9 mouse cellular contexts compared by ENCODE assay signal in genomic region chr5:115374204-115374820, GRCm38 (mm10). TPM values are rescaled to one million over a fixed set of nuclear protein-coding genes. Genes with fewer than 3 reads are reported as not detected.
DNase-seq lines count a peak whose midpoint lies in the region; ATAC-seq and TF ChIP-seq lines count a peak whose summit lies in the region.
"Had no signal": no experiment of that assay in that cellular context is flagged by ENCODE, and none has a peak within 500 bp of the region (broad histone marks: within the 10 kb centered on the region; RNA-seq: fewer than 3 reads in every experiment).

No protein-coding gene starts in this region.

- no peak overlapping the region for H3K27ac ChIP-seq in layer of hippocampus, adult 2 months
- H3K27ac ChIP-seq in embryonic facial prominence, embryonic 15.5 days (replicated peaks), result no peak overlapping the region
- H3K27ac ChIP-seq in hindbrain, postnatal 0 days, result peak overlapping the region; percentile 32; the same call in 1 of the 2 replicates
- no peak overlapping the region for H3K27ac ChIP-seq in midbrain, postnatal 0 days (ENCODE audit: low read depth, low read length)

- peak overlapping the region; percentile 21; the same call in 1 of the 2 replicates for H3K9ac ChIP-seq in embryonic facial prominence, embryonic 15.5 days
- peak overlapping the region; percentile 40 for H3K9ac ChIP-seq in hindbrain, postnatal 0 days (replicated peaks; ENCODE audit: low read length)
- peak overlapping the region; percentile 37; the same call in 1 of the 2 replicates for H3K9ac ChIP-seq in midbrain, postnatal 0 days (replicated peaks; ENCODE audit: low read length, poor library complexity, severe bottlenecking)

- peak overlapping the region; percentile 60 for H3K4me2 ChIP-seq in embryonic facial prominence, embryonic 15.5 days (replicated peaks)
- H3K4me2 ChIP-seq in hindbrain, postnatal 0 days (ENCODE audit: low read depth, low read length), result peak overlapping the region; percentile 60
- H3K4me2 ChIP-seq in midbrain, postnatal 0 days (ENCODE audit: low read depth, low read length, poor library complexity, severe bottlenecking), result peak overlapping the region; percentile 65

- no peaks in the 10 kb centered on the region for H3K27me3 ChIP-seq in embryonic facial prominence, embryonic 15.5 days
- H3K27me3 ChIP-seq in hindbrain, postnatal 0 days (ENCODE audit: insufficient read depth, low read length), result no peaks in the 10 kb centered on the region
- H3K27me3 ChIP-seq in midbrain, postnatal 0 days (ENCODE audit: insufficient read depth, low read length), result no peaks in the 10 kb centered on the region

- no peak for ATAC-seq in embryonic facial prominence, embryonic 15.5 days (ENCODE audit: insufficient number of reproducible peaks, low FRiP score, low TSS enrichment, low read depth)
- no peak for ATAC-seq in hindbrain, postnatal 0 days
- no peak for ATAC-seq in midbrain, postnatal 0 days (ENCODE audit: low FRiP score)

- no peak for TF ChIP-seq CTCF in layer of hippocampus, adult 2 months (conservative IDR thresholded peaks at IDR 0.05)
- TF ChIP-seq CTCF in hindbrain, postnatal 0 days (IDR thresholded peaks at IDR 0.05; ENCODE audit: low read depth), result no peak
- TF ChIP-seq CTCF in midbrain, postnatal 0 days (IDR thresholded peaks at IDR 0.05), result no peak

- peak overlapping the region; percentile 27; the same call in 1 of the 2 replicates for H3K4me3 ChIP-seq in layer of hippocampus, adult 2 months
- H3K4me3 ChIP-seq in embryonic facial prominence, embryonic 15.5 days (replicated peaks), result peak overlapping the region; percentile 35
- peak overlapping the region; percentile 28 for H3K4me3 ChIP-seq in hindbrain, postnatal 0 days (ENCODE audit: low read length)
- peak overlapping the region; percentile 28 for H3K4me3 ChIP-seq in midbrain, postnatal 0 days (ENCODE audit: low read depth, low read length)

- H3K36me3 ChIP-seq in embryonic facial prominence, embryonic 15.5 days, result no peaks in the 10 kb centered on the region
- no peaks in the 10 kb centered on the region for H3K36me3 ChIP-seq in hindbrain, postnatal 0 days (ENCODE audit: insufficient read depth, low read length)
- H3K36me3 ChIP-seq in midbrain, postnatal 0 days (ENCODE audit: insufficient read depth, low read length), result no peaks in the 10 kb centered on the region

- no peak for DNase-seq in layer of hippocampus, adult 2 months (ENCODE audit: low spot score in 2 of 2)
- DNase-seq in layer of hippocampus, adult 11-12 months (ENCODE audit: low spot score), result no peak
- no peak for DNase-seq in hindbrain, postnatal 0 days (ENCODE audit: low spot score)
- no peak for DNase-seq in midbrain, postnatal 0 days (ENCODE audit: low spot score)
- no peak for DNase-seq in spleen, postnatal 10 days (ENCODE audit: low spot score in 2 of 2)
- DNase-seq in thymus, postnatal 14 days, result no peak
- DNase-seq in spleen, postnatal 14 days (ENCODE audit: low spot score in 2 of 2), result no peak

- WGBS in embryonic facial prominence, embryonic 15.5 days, result 16% methylated on average over 11 of the region's 11 CpGs
- 11% methylated on average over 11 of the region's 11 CpGs for WGBS in hindbrain, postnatal 0 days
- 7% methylated on average over 11 of the region's 11 CpGs for WGBS in midbrain, postnatal 0 days

- peaks cover 6% of the 10 kb centered on the region for H3K4me1 ChIP-seq in embryonic facial prominence, embryonic 15.5 days
- no peaks in the 10 kb centered on the region for H3K4me1 ChIP-seq in hindbrain, postnatal 0 days (ENCODE audit: insufficient read depth, low read length)
- no peaks in the 10 kb centered on the region for H3K4me1 ChIP-seq in midbrain, postnatal 0 days (ENCODE audit: insufficient read depth, low read length)

- no peaks in the 10 kb centered on the region for H3K9me3 ChIP-seq in embryonic facial prominence, embryonic 15.5 days (replicated peaks)
- no peaks in the 10 kb centered on the region for H3K9me3 ChIP-seq in hindbrain, postnatal 0 days (ENCODE audit: low read length)
- no peaks in the 10 kb centered on the region for H3K9me3 ChIP-seq in midbrain, postnatal 0 days (ENCODE audit: low read length)

RNA-seq across cellular contexts. Expression of gene Cox6a1, which starts 25.5 kb away (rescaled TPM):
- 100 to 1,000 TPM; 685 to 700 TPM for total RNA-seq in layer of hippocampus, adult 2 months (2021)
- 850 and 892 TPM in 2 replicates for polyA plus RNA-seq in embryonic facial prominence, embryonic 15.5 days (2015; fragmentation: Nextera tagmentation; extraction: Ambion mirVana)
- 1,147 and 1,391 TPM in 2 replicates for total RNA-seq in hindbrain, postnatal 0 days (2014; rRNA removed)
- polyA plus RNA-seq in hindbrain, postnatal 0 days (2015; fragmentation: Nextera tagmentation; extraction: Ambion mirVana), result 1,694 and 1,700 TPM in 2 replicates
- 1,189 and 1,342 TPM in 2 replicates for total RNA-seq in midbrain, postnatal 0 days (2014; rRNA removed)
- 1,504 and 1,624 TPM in 2 replicates for polyA plus RNA-seq in midbrain, postnatal 0 days (2015; fragmentation: Nextera tagmentation; extraction: Ambion mirVana)

RNA-seq across cellular contexts. Expression of gene Triap1, which starts 33.3 kb away (rescaled TPM):
- 10 to 100 TPM; 22.3 to 25.4 TPM for total RNA-seq in layer of hippocampus, adult 2 months (2021)
- 56.4 and 66.2 TPM in 2 replicates for polyA plus RNA-seq in embryonic facial prominence, embryonic 15.5 days (2015; fragmentation: Nextera tagmentation; extraction: Ambion mirVana)
- 12.4 and 18.4 TPM in 2 replicates for total RNA-seq in hindbrain, postnatal 0 days (2014; rRNA removed)
- polyA plus RNA-seq in hindbrain, postnatal 0 days (2015; fragmentation: Nextera tagmentation; extraction: Ambion mirVana), result 59.2 and 61.6 TPM in 2 replicates
- total RNA-seq in midbrain, postnatal 0 days (2014; rRNA removed), result 10.7 and 16.9 TPM in 2 replicates
- 53.8 and 54.5 TPM in 2 replicates for polyA plus RNA-seq in midbrain, postnatal 0 days (2015; fragmentation: Nextera tagmentation; extraction: Ambion mirVana)

RNA-seq across cellular contexts. Expression of gene Gatc, which starts 33.3 kb away (rescaled TPM):
- total RNA-seq in layer of hippocampus, adult 2 months (2021), result 10 to 100 TPM; 19.5 to 20.8 TPM
- 28.7 and 33.9 TPM in 2 replicates for polyA plus RNA-seq in embryonic facial prominence, embryonic 15.5 days (2015; fragmentation: Nextera tagmentation; extraction: Ambion mirVana)
- total RNA-seq in hindbrain, postnatal 0 days (2014; rRNA removed), result 22.4 and 25.1 TPM in 2 replicates
- polyA plus RNA-seq in hindbrain, postnatal 0 days (2015; fragmentation: Nextera tagmentation; extraction: Ambion mirVana), result 27.5 and 32.1 TPM in 2 replicates
- 17.6 and 27.8 TPM in 2 replicates for total RNA-seq in midbrain, postnatal 0 days (2014; rRNA removed)
- 39.2 and 42.4 TPM in 2 replicates for polyA plus RNA-seq in midbrain, postnatal 0 days (2015; fragmentation: Nextera tagmentation; extraction: Ambion mirVana)

RNA-seq across cellular contexts. Expression of gene Srsf9, which starts 47.3 kb away (rescaled TPM):
- 100 to 1,000 TPM in 1 of 2 experiments, 10 to 100 TPM in 1; 91.4 to 102 TPM for total RNA-seq in layer of hippocampus, adult 2 months (2021)
- 263 and 264 TPM in 2 replicates for polyA plus RNA-seq in embryonic facial prominence, embryonic 15.5 days (2015; fragmentation: Nextera tagmentation; extraction: Ambion mirVana)
- total RNA-seq in hindbrain, postnatal 0 days (2014; rRNA removed), result 42.5 and 47.5 TPM in 2 replicates
- 119 and 127 TPM in 2 replicates for polyA plus RNA-seq in hindbrain, postnatal 0 days (2015; fragmentation: Nextera tagmentation; extraction: Ambion mirVana)
- total RNA-seq in midbrain, postnatal 0 days (2014; rRNA removed), result 44.1 and 45.5 TPM in 2 replicates
- polyA plus RNA-seq in midbrain, postnatal 0 days (2015; fragmentation: Nextera tagmentation; extraction: Ambion mirVana), result 88.0 and 93.8 TPM in 2 replicates

RNA-seq across cellular contexts. Expression of gene Msi1, which starts 55.1 kb away (rescaled TPM):
- 10 to 100 TPM; 48.6 to 52.4 TPM for total RNA-seq in layer of hippocampus, adult 2 months (2021)
- polyA plus RNA-seq in embryonic facial prominence, embryonic 15.5 days (2015; fragmentation: Nextera tagmentation; extraction: Ambion mirVana), result 14.1 and 19.1 TPM in 2 replicates
- total RNA-seq in hindbrain, postnatal 0 days (2014; rRNA removed), result 75.9 and 88.1 TPM in 2 replicates
- 45.1 and 46.2 TPM in 2 replicates for polyA plus RNA-seq in hindbrain, postnatal 0 days (2015; fragmentation: Nextera tagmentation; extraction: Ambion mirVana)
- 72.5 and 82.9 TPM in 2 replicates for total RNA-seq in midbrain, postnatal 0 days (2014; rRNA removed)
- polyA plus RNA-seq in midbrain, postnatal 0 days (2015; fragmentation: Nextera tagmentation; extraction: Ambion mirVana), result 41.1 and 52.1 TPM in 2 replicates
- total RNA-seq: neutrophil, adult 5-6 weeks had no signal
